Mouse (Mus musculus) CH12.LX (cell line): ENCODE results near the gene Cngb1.

ENCODE experiments used
- BHLHE40 ChIP-seq: IDR thresholded peaks from 2 replicates; pipeline ENCODE4 v1.6.1; 2011; ENCODE audit warnings: mild to moderate bottlenecking, low read depth, low read length, improper control_type of control experiment
- CTCF ChIP-seq, 2 experiments: IDR thresholded peaks in 1 of 2; conservative IDR thresholded peaks in 1 of 2; 2 replicates each; pipeline ENCODE4 v1.5.1; 2011 to 2012; ENCODE audit warnings: low read depth in 2 of 2, low read length in 2 of 2, improper control_type of control experiment in 1 of 2, inconsistent platforms in 1 of 2, mild to moderate bottlenecking in 1 of 2, moderate library complexity in 1 of 2
- ELF1 ChIP-seq: IDR thresholded peaks from 2 replicates; pipeline ENCODE4 v1.6.1; 2014; ENCODE audit warnings: low read depth, mild to moderate bottlenecking, inconsistent platforms, low read length, improper control_type of control experiment
- EP300 ChIP-seq: IDR thresholded peaks from 2 replicates; pipeline ENCODE4 v1.6.1; 2011; ENCODE audit warnings: low read length, improper control_type of control experiment
- ETS1 ChIP-seq: conservative IDR thresholded peaks from 2 replicates; pipeline ENCODE4 v1.6.1; 2012; ENCODE audit warnings: low read depth, mild to moderate bottlenecking, inconsistent platforms, low read length, improper control_type of control experiment, moderate library complexity
- MYC ChIP-seq: IDR thresholded peaks from 2 replicates; pipeline ENCODE4 v1.6.1; 2011; ENCODE audit warnings: low read depth, mild to moderate bottlenecking, improper control_type of control experiment, low read length
- NELFE ChIP-seq: IDR thresholded peaks from 2 replicates; pipeline ENCODE4 v1.6.1; 2011; ENCODE audit warnings: low read depth, low read length, improper control_type of control experiment
- NRF1 ChIP-seq: IDR thresholded peaks from 2 replicates; pipeline ENCODE4 v1.6.1; 2014; ENCODE audit warnings: low read depth, mild to moderate bottlenecking, inconsistent platforms, low read length, improper control_type of control experiment, moderate library complexity
- POLR2A ChIP-seq: IDR thresholded peaks from 2 replicates; pipeline ENCODE4 v1.6.1; 2011; ENCODE audit warnings: low read depth, mild to moderate bottlenecking, improper control_type of control experiment, low read length
- POLR2AphosphoS2 ChIP-seq: IDR thresholded peaks from 2 replicates; pipeline ENCODE4 v1.6.1; 2011; ENCODE audit warnings: low read depth, low read length, improper control_type of control experiment
- SMC3 ChIP-seq: IDR thresholded peaks from 2 replicates; pipeline ENCODE4 v1.6.1; 2011; ENCODE audit warnings: low read depth, low read length, improper control_type of control experiment

DNA sequence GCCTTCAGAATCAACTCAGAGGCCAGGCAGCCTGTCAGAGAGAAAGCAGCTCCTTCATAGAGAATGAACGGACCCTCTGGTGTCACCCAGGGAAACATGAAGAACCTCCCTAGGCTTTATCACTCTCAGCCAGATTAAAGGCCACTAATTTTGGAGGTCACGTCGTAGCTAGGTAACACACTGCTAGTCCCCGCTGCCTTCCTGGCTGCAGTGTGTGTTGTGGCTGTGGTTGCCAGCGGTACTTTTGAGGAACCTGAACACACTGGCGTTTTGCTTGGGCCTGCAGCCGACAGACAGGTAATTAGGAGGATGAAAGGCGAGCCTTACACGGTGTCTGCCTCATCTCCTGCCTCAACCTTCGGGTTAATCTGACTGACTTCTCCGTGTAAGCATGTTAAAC is 110.7 kb downstream of the Cngb1 start:
- TF ChIP-seq CTCF (conservative IDR thresholded peaks at IDR 0.05 in 1 of 2, IDR thresholded peaks at IDR 0.05 in 1 of 2; ENCODE audit: low read depth in 2 of 2, low read length in 2 of 2) (no peak), BHLHE40 (no peak), NRF1 (no peak), MYC (no peak), NELFE (no peak), EP300 (no peak), POLR2A (no peak), POLR2AphosphoS2 (no peak), ETS1 (no peak), ELF1 (no peak), SMC3 (no peak)
